Mouse (Mus musculus) cerebellum, postnatal 25 days (tissue): Measurements from ENCODE around the gene Trabd.
A peak's percentile ranks its signal among the peaks of the same experiment; 100 is the strongest.

Experiments
- DNase-seq, 2 experiments: peaks; one replicate each; pipeline ENCODE4 v3.0.0; 2021; ENCODE audit warnings: mixed read lengths in 2 of 2

The Trabd gene

GRCm38 (mm10) chr15:89128382-89129350, 53.7 kb downstream of the Trabd start, which contains the start of gene Hdac10:
Gene Hdac10 (minus strand): TSS chr15:89128700.
- peak; percentile 96 to 97 for DNase-seq

GRCm38 (mm10) chr15:89130245-89130644, 55.3 kb downstream of the Trabd start:
- DNase-seq: no peak

GRCm38 (mm10) chr15:89131316-89131715, 56.4 kb downstream of the Trabd start:
- no peak for DNase-seq
